Mouse (Mus musculus): ENCODE results near the gene Ranbp17. TPM values are rescaled to one million over a fixed set of nuclear protein-coding genes. Genes with fewer than 3 reads are reported as not detected.
A peak's percentile ranks its signal among the peaks of the same experiment; 100 is the strongest.

The Ranbp17 gene
- total RNA-seq, 1 experiment from 2014 or later, result 5.3 TPM

GRCm38 (mm10) chr11:33232056-33232455, 281.5 kb downstream of the Ranbp17 start:
- DNase-seq, result no peak

DNA sequence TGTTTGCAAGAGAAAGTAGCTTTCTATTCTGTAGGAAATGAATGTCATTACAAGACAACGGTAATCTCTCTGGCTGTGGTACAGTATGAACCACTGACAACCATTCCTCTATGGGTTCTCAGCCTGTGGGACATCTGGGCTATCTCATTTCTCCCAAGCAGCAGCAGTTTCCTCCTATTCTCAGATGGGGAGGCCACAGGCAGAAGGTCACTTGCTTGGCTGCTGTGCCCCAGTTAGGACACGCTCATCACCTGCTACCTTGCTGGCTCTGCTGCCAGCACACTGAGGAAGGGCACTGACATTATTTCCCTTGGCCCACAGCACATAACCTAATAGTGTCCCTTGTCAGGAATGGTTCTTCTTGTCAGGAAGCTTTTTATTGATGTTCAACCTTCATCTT, 285.4 kb downstream of the Ranbp17 start:
- no peak for DNase-seq

DNA sequence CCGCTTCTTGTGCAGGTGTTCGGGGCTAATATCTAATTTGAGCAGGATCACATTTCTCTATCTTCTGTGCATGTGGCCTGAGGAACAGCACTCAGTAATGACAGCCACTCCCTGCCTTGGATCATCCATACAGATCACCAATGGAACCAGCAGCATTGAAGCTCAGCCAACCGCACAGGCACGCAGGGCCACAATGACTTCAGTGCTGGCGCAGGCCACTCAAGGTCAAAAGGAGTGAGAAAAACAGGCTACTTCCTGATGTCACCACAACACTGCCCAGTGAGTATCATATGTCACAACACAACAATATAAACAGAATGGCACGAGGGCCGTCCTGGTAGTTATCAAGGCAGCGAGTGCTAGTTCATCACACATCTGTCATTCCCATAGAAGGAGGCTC, 287.0 kb downstream of the Ranbp17 start:
- peak; percentile 28 for DNase-seq

DNA sequence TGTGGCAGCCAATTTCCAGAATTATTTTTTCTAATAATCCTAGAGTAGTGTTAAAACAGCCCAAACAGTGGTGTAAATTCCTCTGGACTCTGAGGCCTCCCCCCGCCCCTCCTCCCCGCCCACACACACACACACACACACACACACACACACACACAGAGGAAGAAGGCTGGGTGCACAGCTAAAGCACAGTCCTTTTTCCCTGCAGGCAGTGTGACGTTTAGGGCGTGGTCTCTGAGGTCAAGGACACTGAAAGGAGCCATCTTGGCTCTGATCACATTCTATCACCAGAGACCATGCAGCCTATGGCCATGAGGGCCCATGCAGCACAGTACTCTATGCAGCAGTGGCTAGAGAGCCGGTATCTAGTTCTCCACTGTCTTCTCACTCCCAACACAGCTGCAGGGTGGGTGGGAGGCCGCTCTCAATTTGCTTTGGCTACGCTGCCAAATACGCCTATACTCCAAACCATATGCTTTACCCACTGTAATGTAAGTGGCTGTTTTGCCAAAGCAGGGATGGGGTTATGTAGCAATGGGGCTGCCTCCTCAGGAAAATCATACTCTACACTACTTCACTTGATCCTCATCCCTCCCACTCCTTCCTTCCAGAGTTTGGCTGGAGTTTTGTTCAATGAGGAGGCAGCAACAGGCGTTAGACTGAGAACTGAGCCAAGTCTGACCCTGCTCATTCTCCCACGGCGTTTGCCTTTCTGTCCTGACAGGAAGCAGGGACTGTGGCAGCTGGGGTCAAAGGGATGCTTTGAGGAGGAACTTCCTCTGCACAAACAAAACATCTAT, 291.8 kb downstream of the Ranbp17 start:
- DNase-seq, result no peak

DNA sequence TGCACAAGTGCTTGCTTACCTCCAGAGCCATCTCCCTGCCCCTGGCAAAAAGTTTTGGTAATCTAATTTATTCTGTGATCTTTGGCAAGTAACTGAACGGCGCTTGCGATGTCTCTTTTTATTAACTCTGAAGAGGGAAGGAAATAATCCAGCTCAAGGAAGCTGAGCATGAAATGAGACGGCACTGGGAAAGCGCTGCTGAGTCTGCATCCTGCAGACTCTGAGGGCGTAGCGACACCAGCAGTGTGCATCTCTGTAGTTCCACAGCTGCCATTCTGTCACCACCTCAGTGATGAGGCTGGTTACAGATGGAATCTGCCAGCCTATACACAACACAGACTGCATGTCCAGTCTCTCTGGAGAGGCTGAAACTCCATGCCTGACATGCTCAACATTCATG, 292.8 kb downstream of the Ranbp17 start:
- DNase-seq, result no peak

- DNase-seq, result peak; percentile 38
Observed at GRCm38 (mm10) chr11:33217384-33218079, 296.0 kb downstream of the Ranbp17 start.

DNA sequence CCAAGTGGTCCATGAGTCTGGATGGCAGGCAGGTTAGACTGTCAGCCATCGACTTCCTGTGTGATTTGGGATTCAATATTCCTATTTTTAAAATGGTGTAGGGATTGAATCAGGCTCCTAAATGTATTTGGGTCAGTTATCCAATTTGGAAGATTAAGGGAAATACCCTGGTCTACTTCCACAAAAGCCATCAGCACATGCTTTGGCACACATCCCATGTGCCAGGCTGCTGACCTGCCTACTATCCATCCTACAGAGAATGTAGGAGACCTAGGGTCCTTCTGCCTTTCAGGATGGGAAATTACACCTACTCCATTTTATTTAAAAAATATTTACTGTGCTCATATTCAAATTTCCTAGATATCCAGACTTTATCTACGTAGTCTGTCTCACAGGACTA, 306.1 kb downstream of the Ranbp17 start:
- no peak for DNase-seq

GRCm38 (mm10) chr11:33204966-33205365, 308.6 kb downstream of the Ranbp17 start:
- no peak for DNase-seq

DNA sequence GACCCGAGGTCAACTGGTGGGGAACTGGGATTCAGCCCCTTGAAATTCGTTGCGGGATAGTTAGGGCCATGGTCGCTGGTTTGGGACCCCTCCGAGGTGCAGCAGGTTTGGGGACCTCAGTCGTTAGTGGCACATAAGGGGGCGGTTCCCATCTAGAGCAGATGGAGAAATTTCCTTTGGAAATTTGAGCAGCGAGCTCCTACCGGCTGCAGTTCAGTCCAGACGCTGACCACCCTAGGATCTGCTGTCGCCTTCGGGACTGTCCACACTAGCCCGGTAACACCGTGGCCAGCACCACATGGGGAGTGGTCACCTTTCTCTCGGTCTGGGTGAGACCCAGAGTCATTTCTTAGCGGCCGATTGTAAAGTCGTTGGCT, 309.2 kb downstream of the Ranbp17 start:
- DNase-seq, result no peak

DNA sequence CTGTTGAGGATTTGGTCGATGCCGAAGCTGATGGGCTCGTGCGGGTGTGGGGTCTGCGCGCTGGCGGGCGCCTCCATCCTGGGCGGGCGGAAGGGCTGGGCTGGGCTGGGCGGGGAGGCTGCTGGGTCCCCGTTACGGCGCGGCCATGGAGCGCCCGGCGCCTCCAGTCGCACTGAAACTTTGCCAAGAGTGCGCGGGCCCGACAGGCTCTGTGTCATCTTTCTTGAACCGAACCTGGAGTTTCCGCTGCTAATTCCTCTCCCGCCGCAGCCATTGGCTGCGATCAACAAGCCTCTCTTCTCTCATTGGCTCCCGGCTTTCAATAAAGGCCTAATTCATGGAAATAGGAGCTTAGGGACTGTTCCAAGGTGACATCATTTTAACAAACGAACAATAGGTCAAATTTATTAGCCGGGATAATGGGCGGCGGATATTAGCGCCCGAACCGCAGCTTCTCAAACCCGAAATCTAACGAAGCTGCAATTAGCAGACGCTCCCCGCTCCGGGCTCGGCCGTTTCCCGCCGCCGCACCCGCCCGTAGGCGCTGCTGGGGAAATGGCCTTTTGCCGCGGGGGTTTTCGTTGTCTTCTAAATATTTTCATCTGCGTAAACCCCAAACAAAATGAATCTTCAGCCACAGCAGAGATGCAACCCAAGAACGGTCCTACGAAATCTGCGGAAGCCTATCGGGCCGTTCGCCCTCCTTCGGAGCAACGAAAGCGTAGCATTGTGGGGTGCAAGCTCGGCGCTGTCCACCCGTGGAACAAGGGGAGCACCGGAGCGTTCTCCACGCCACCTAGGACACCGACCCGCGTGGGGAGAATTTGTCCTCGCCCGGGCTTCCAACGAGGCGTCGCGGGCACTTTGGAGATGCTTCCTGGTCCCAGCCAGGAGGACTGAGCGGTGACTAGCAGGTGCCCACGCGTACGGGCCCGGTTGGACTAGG, 309.9 kb downstream of the Ranbp17 start, which contains the start of gene Tlx3:
Gene Tlx3, minus strand, starts transcription at position 207 of the 946 bp plus-strand sequence.
- peak; percentile 42 for DNase-seq

DNA sequence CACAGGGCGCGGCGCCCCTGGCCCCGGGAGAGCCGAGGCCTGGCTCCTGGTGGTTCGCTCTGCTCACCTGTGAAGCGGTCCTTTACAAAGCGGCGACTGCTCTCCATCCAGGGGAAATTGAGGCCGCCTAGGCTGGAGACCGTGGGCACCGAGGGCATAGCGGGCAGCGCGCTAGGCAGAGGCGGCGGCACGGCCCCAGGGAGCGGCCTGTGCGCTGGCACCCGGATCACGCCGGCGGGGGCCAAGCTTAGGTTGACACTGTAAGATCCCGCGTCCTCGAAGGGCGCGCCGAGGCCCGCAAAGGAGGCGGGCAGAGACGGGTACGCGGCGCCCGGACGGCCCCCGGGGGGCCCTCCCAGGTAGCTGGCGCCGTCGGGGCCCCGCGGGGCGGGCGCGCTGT, 310.6 kb downstream of the Ranbp17 start:
- DNase-seq, result no peak

DNA sequence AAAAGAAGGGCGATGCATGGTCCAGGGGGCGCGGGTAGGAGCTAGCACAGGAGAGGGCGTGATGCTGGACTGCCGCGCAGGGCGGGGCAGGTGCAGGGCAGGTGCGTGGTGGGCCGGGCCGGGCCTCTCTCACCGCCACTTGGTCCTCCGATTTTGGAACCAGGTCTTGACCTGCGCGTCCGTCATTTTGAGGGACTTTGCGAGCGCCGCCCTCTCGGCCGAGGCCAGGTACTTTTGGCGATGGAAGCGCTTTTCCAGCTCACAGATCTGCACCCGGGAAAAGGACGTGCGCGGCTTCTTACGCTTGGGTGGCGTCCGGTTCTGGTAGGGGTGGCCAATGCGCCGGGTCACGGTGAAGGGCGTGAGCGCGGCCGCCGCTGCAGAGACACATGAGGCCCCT, 311.2 kb downstream of the Ranbp17 start:
- no peak for DNase-seq

GRCm38 (mm10) chr11:33201626-33202010, 311.9 kb downstream of the Ranbp17 start:
- DNase-seq, result no peak

GRCm38 (mm10) chr11:33200764-33201625, 312.6 kb downstream of the Ranbp17 start:
- peak; percentile 44 for DNase-seq

GRCm38 (mm10) chr11:33199906-33200763, 313.4 kb downstream of the Ranbp17 start:
- peak; percentile 23 for DNase-seq

- DNase-seq, result no peak
Observed at GRCm38 (mm10) chr11:33199117-33199514, 314.4 kb downstream of the Ranbp17 start.

- no peak for DNase-seq
Observed at GRCm38 (mm10) chr11:33198351-33199116, 315.0 kb downstream of the Ranbp17 start.

- DNase-seq, result no peak
Observed at GRCm38 (mm10) chr11:33197673-33198072, 315.9 kb downstream of the Ranbp17 start.

GRCm38 (mm10) chr11:33197133-33197514, 316.4 kb downstream of the Ranbp17 start:
- DNase-seq, result no peak

All from adrenal gland, postnatal 25 days (tissue).